Mouse (Mus musculus): Measurements from ENCODE around the gene B4galt7.
"Not testable (repeated sequence)": the region's sequence is repeated elsewhere in the genome, so short reads cannot be mapped to it uniquely, and the experiment has no call there.

GRCm38 (mm10) chr13:55640480-55640879 lies 40.8 kb downstream of the B4galt7 start:
- not testable (repeated sequence) for TF ChIP-seq E2F4 (IDR thresholded peaks at IDR 0.05; ENCODE audit: insufficient replicate concordance, low read depth, low read length); ZMIZ1 (IDR thresholded peaks at IDR 0.05; ENCODE audit: low read depth, low read length); EP300 (IDR thresholded peaks at IDR 0.05; ENCODE audit: low read length); JUND (conservative IDR thresholded peaks at IDR 0.05; ENCODE audit: low read depth, low read length); PAX5 (IDR thresholded peaks at IDR 0.05; ENCODE audit: low read length); BHLHE40 (IDR thresholded peaks at IDR 0.05; ENCODE audit: low read depth, low read length); POLR2A (IDR thresholded peaks at IDR 0.05; ENCODE audit: low read depth, low read length); CHD1 (IDR thresholded peaks at IDR 0.05; ENCODE audit: low read depth, low read length); NELFE (IDR thresholded peaks at IDR 0.05; ENCODE audit: low read depth, low read length); SIN3A (IDR thresholded peaks at IDR 0.05; ENCODE audit: low read length)
- TF ChIP-seq CTCF (conservative IDR thresholded peaks at IDR 0.05 in 1 of 2, IDR thresholded peaks at IDR 0.05 in 1 of 2; ENCODE audit: low read depth in 2 of 2, low read length in 2 of 2) = peak; percentile 78 to 79
- peak; percentile 58 for TF ChIP-seq ZNF384 (IDR thresholded peaks at IDR 0.05; ENCODE audit: low read depth, low read length)

Measured in CH12.LX (cell line).